Mouse (Mus musculus): Measurements from ENCODE around the gene Hpn. TPM values are rescaled to one million over a fixed set of nuclear protein-coding genes. Genes with fewer than 3 reads are reported as not detected.

Gene Hpn
- total and polyA plus RNA-seq, 3 experiments = 0.87 TPM; not detected in 2

- peaks cover 56% of the 10 kb centered on the region for H3K9me3 ChIP-seq (replicated peaks)
- H3K4me3 ChIP-seq (ENCODE audit: low read depth, low read length) = no peak overlapping the region
- H3K27me3 ChIP-seq (ENCODE audit: insufficient read depth, low read length) = no peaks in the 10 kb centered on the region
- TF ChIP-seq TAL1 (conservative IDR thresholded peaks at IDR 0.05; ENCODE audit: low read depth, low read length) (no peak), GATA2 (IDR thresholded peaks at IDR 0.05; ENCODE audit: borderline replicate concordance, low read depth, low read length) (no peak), POLR2AphosphoS5 (IDR thresholded peaks at IDR 0.05; ENCODE audit: insufficient replicate concordance, low read depth, low read length) (no peak)
- DNase-seq (ENCODE audit: low spot score) (no peak), ATAC-seq (ENCODE audit: extremely low read depth, insufficient number of reproducible peaks, low FRiP score, poor library complexity, severe bottlenecking) (no peak)
- H3K36me3 ChIP-seq (replicated peaks) = peaks cover 74% of the 10 kb centered on the region
- peaks cover 30% of the 10 kb centered on the region for H3K4me1 ChIP-seq (ENCODE audit: insufficient read depth, low read depth, low read length)
Measured at GRCm38 (mm10) chr7:31144886-31145285, 29.8 kb upstream of the Hpn start.

DNA sequence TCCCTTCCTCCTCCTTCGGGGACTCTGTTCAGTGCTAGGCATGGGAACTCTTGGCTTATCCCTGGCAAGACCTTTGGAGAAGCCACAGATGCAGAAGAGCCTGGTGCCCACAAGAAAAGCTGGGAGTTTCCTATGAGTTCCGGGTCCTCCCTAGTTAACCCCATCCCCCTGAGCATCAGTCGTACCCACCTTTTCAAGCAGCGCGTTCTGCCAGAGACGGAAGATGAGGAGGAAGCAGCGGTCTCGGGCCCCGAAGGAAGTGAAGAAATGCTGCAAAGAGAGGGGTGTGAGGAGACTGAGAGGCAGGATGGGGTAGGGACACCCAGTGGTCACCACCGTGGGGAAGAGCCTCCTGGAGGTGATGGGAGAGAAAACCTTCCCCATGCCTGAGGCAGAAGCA is 25.9 kb upstream of the Hpn start:
- Histone ChIP-seq H3K36me3 (replicated peaks) (peaks cover 96% of the 10 kb centered on the region), H3K27me3 (ENCODE audit: insufficient read depth, low read length) (no peaks in the 10 kb centered on the region), H3K4me1 (ENCODE audit: insufficient read depth, low read depth, low read length) (no peaks in the 10 kb centered on the region), H3K4me3 (ENCODE audit: low read depth, low read length) (no peak overlapping the region), H3K9me3 (replicated peaks) (peaks cover 49% of the 10 kb centered on the region)
- ATAC-seq (ENCODE audit: extremely low read depth, insufficient number of reproducible peaks, low FRiP score, poor library complexity, severe bottlenecking) = no peak
- TF ChIP-seq POLR2AphosphoS5 (IDR thresholded peaks at IDR 0.05; ENCODE audit: insufficient replicate concordance, low read depth, low read length) (no peak), TAL1 (conservative IDR thresholded peaks at IDR 0.05; ENCODE audit: low read depth, low read length) (no peak), CTCF (IDR thresholded peaks at IDR 0.05; ENCODE audit: low read depth, low read length) (no peak), GATA1 (IDR thresholded peaks at IDR 0.05; ENCODE audit: borderline replicate concordance, low read length) (no peak), GATA2 (IDR thresholded peaks at IDR 0.05; ENCODE audit: borderline replicate concordance, low read depth, low read length) (no peak)
- no peak for DNase-seq (ENCODE audit: low spot score)

- H3K27me3 ChIP-seq (ENCODE audit: insufficient read depth, low read length) = no peaks in the 10 kb centered on the region
- H3K36me3 ChIP-seq (replicated peaks) = peaks cover 96% of the 10 kb centered on the region
- no peaks in the 10 kb centered on the region for H3K4me1 ChIP-seq (ENCODE audit: insufficient read depth, low read depth, low read length)
- no peak for TF ChIP-seq TAL1 (conservative IDR thresholded peaks at IDR 0.05; ENCODE audit: low read depth, low read length)
- TF ChIP-seq CTCF (IDR thresholded peaks at IDR 0.05; ENCODE audit: low read depth, low read length) = no peak
- no peak for TF ChIP-seq GATA2 (IDR thresholded peaks at IDR 0.05; ENCODE audit: borderline replicate concordance, low read depth, low read length)
- no peak for TF ChIP-seq GATA1 (IDR thresholded peaks at IDR 0.05; ENCODE audit: borderline replicate concordance, low read length)
- TF ChIP-seq POLR2AphosphoS5 (IDR thresholded peaks at IDR 0.05; ENCODE audit: insufficient replicate concordance, low read depth, low read length) = no peak
- no peak overlapping the region for H3K4me3 ChIP-seq (ENCODE audit: low read depth, low read length)
- DNase-seq (ENCODE audit: low spot score) (no peak), ATAC-seq (ENCODE audit: extremely low read depth, insufficient number of reproducible peaks, low FRiP score, poor library complexity, severe bottlenecking) (no peak)
- peaks cover 53% of the 10 kb centered on the region for H3K9me3 ChIP-seq (replicated peaks)
Measured at GRCm38 (mm10) chr7:31140302-31140701, 25.2 kb upstream of the Hpn start.

DNA sequence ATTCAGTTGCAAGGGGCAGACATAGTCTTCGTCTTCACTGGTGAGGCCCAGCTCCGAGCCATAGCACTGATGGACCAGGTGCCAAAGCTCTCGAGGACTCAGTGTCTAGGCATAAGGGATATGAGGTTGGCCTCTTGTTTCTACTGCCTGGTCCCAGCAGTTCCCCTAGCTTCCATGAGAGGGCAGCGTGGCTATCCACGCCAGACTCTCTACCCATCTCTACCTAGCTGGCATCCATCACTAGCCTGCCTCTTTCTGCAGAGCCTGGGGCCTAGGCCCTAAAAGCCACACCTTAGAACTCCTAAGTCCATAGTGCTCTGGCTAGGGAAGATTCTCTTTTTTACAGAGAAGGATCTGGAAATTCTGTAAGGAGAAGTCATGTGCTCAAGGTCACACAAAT is 24.7 kb upstream of the Hpn start:
- H3K4me3 ChIP-seq (ENCODE audit: low read depth, low read length) = no peak overlapping the region
- peaks cover 49% of the 10 kb centered on the region for H3K9me3 ChIP-seq (replicated peaks)
- peak; percentile 67 for ATAC-seq (ENCODE audit: extremely low read depth, insufficient number of reproducible peaks, low FRiP score, poor library complexity, severe bottlenecking)
- DNase-seq (ENCODE audit: low spot score) = no peak
- peaks cover 97% of the 10 kb centered on the region for H3K36me3 ChIP-seq (replicated peaks)
- no peaks in the 10 kb centered on the region for H3K27me3 ChIP-seq (ENCODE audit: insufficient read depth, low read length)
- TF ChIP-seq CTCF (IDR thresholded peaks at IDR 0.05; ENCODE audit: low read depth, low read length) (peak; percentile 27; the same call in 1 of the 2 replicates), TAL1 (conservative IDR thresholded peaks at IDR 0.05; ENCODE audit: low read depth, low read length) (no peak)
- H3K4me1 ChIP-seq (ENCODE audit: insufficient read depth, low read depth, low read length) = no peaks in the 10 kb centered on the region

DNA sequence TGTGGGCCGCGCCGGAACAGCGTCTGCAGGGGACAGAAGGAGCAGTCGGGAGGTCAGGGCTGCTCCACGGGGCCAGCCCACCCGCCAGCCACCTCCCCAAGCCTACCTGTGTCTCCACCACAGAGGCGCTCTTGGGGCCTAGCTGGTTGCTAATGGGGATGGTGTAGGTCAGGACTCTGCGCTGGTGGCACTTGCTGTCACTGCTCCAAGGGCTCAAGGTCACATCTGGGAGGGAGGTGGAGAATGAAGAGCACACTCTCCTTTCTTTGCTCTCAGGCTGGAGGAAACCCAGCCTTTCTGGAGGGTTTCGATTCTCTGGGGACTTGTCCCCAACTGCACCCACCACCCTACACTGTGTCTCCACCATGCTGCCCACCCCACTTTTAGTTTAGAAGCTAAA is 20.6 kb upstream of the Hpn start:
- Histone ChIP-seq H3K27me3 (ENCODE audit: insufficient read depth, low read length) (no peaks in the 10 kb centered on the region), H3K36me3 (replicated peaks) (peaks cover 100% of the 10 kb centered on the region), H3K4me1 (ENCODE audit: insufficient read depth, low read depth, low read length) (no peaks in the 10 kb centered on the region), H3K9me3 (replicated peaks) (peaks cover 49% of the 10 kb centered on the region), H3K4me3 (ENCODE audit: low read depth, low read length) (no peak overlapping the region)
- TF ChIP-seq CTCF (IDR thresholded peaks at IDR 0.05; ENCODE audit: low read depth, low read length) = no peak
- TF ChIP-seq GATA2 (IDR thresholded peaks at IDR 0.05; ENCODE audit: borderline replicate concordance, low read depth, low read length) = no peak
- no peak for TF ChIP-seq GATA1 (IDR thresholded peaks at IDR 0.05; ENCODE audit: borderline replicate concordance, low read length)
- TF ChIP-seq POLR2AphosphoS5 (IDR thresholded peaks at IDR 0.05; ENCODE audit: insufficient replicate concordance, low read depth, low read length) = no peak
- no peak for TF ChIP-seq TAL1 (conservative IDR thresholded peaks at IDR 0.05; ENCODE audit: low read depth, low read length)
- ATAC-seq (ENCODE audit: extremely low read depth, insufficient number of reproducible peaks, low FRiP score, poor library complexity, severe bottlenecking) = no peak
- no peak for DNase-seq (ENCODE audit: low spot score)

- Histone ChIP-seq H3K4me1 (ENCODE audit: insufficient read depth, low read depth, low read length) (no peaks in the 10 kb centered on the region), H3K9me3 (replicated peaks) (peaks cover 54% of the 10 kb centered on the region), H3K4me3 (ENCODE audit: low read depth, low read length) (no peak overlapping the region), H3K36me3 (replicated peaks) (peaks cover 89% of the 10 kb centered on the region), H3K27me3 (ENCODE audit: insufficient read depth, low read length) (no peaks in the 10 kb centered on the region)
- ATAC-seq (ENCODE audit: extremely low read depth, insufficient number of reproducible peaks, low FRiP score, poor library complexity, severe bottlenecking) = no peak
- no peak for DNase-seq (ENCODE audit: low spot score)
- no peak for TF ChIP-seq GATA1 (IDR thresholded peaks at IDR 0.05; ENCODE audit: borderline replicate concordance, low read length)
- no peak for TF ChIP-seq CTCF (IDR thresholded peaks at IDR 0.05; ENCODE audit: low read depth, low read length)
- no peak for TF ChIP-seq POLR2AphosphoS5 (IDR thresholded peaks at IDR 0.05; ENCODE audit: insufficient replicate concordance, low read depth, low read length)
- no peak for TF ChIP-seq TAL1 (conservative IDR thresholded peaks at IDR 0.05; ENCODE audit: low read depth, low read length)
- no peak for TF ChIP-seq GATA2 (IDR thresholded peaks at IDR 0.05; ENCODE audit: borderline replicate concordance, low read depth, low read length)
Measured at GRCm38 (mm10) chr7:31131866-31132265, 16.8 kb upstream of the Hpn start.

GRCm38 (mm10) chr7:31130841-31131240 is 15.8 kb upstream of the Hpn start:
- ATAC-seq (ENCODE audit: extremely low read depth, insufficient number of reproducible peaks, low FRiP score, poor library complexity, severe bottlenecking) (peak; percentile 48; the same call in 1 of the 2 replicates), DNase-seq (ENCODE audit: low spot score) (peak; percentile 52)
- Histone ChIP-seq H3K36me3 (replicated peaks) (peaks cover 79% of the 10 kb centered on the region), H3K4me3 (ENCODE audit: low read depth, low read length) (no peak overlapping the region), H3K9me3 (replicated peaks) (peaks cover 61% of the 10 kb centered on the region), H3K27me3 (ENCODE audit: insufficient read depth, low read length) (no peaks in the 10 kb centered on the region), H3K4me1 (ENCODE audit: insufficient read depth, low read depth, low read length) (no peaks in the 10 kb centered on the region)
- TF ChIP-seq CTCF (IDR thresholded peaks at IDR 0.05; ENCODE audit: low read depth, low read length) (peak; percentile 28; the same call in 1 of the 2 replicates), GATA1 (IDR thresholded peaks at IDR 0.05; ENCODE audit: borderline replicate concordance, low read length) (no peak)

Data from G1E (cell line).